Comparison of ENCODE assay signal across 9 mouse cellular contexts in genomic region chr6:128797936-128798771, GRCm38 (mm10). TPM values are rescaled to one million over a fixed set of nuclear protein-coding genes. Genes with fewer than 3 reads are reported as not detected.
DNase-seq lines count a peak whose midpoint lies in the region; ATAC-seq and TF ChIP-seq lines count a peak whose summit lies in the region.
"Had no signal": no experiment of that assay in that cellular context is flagged by ENCODE, and none has a peak within 500 bp of the region (broad histone marks: within the 10 kb centered on the region; RNA-seq: fewer than 3 reads in every experiment).

No protein-coding gene starts in this region.

- ATAC-seq in embryonic facial prominence, embryonic 12.5 days (ENCODE audit: insufficient number of reproducible peaks, insufficient read depth, low FRiP score, low TSS enrichment): no peak
- no peak for ATAC-seq in hindbrain, embryonic 13.5 days (ENCODE audit: low FRiP score)
- no peak for ATAC-seq in lung, embryonic 16.5 days (ENCODE audit: low read depth)

- WGBS in embryonic facial prominence, embryonic 12.5 days: 12% methylated on average over 15 of the region's 15 CpGs
- 10% methylated on average over 15 of the region's 15 CpGs for WGBS in hindbrain, embryonic 13.5 days
- 13% methylated on average over 15 of the region's 15 CpGs for WGBS in lung, embryonic 16.5 days

- no peak for TF ChIP-seq POLR2A in ES-Bruce4 (IDR thresholded peaks at IDR 0.05; ENCODE audit: insufficient read depth, low read length)

- H3K4me2 ChIP-seq in embryonic facial prominence, embryonic 12.5 days (replicated peaks): peak overlapping the region; percentile 58
- H3K4me2 ChIP-seq in hindbrain, embryonic 13.5 days: peak overlapping the region; percentile 59
- peak overlapping the region; percentile 71 for H3K4me2 ChIP-seq in lung, embryonic 16.5 days (ENCODE audit: low read depth, low read length)

- H3K27ac ChIP-seq in ES-Bruce4 (ENCODE audit: insufficient read depth, low read length): no peak overlapping the region; the same call in 1 of the 2 replicates
- peak overlapping the region; percentile 65; the same call in 1 of the 2 replicates for H3K27ac ChIP-seq in embryonic facial prominence, embryonic 12.5 days
- H3K27ac ChIP-seq in hindbrain, embryonic 13.5 days: peak overlapping the region; percentile 41
- H3K27ac ChIP-seq in lung, embryonic 16.5 days (ENCODE audit: low read length): peak overlapping the region; percentile 41; the same call in 1 of the 2 replicates

- no peaks in the 10 kb centered on the region for H3K36me3 ChIP-seq in ES-Bruce4 (ENCODE audit: control insufficient read depth, insufficient read depth, low read length, poor library complexity, severe bottlenecking)
- no peaks in the 10 kb centered on the region for H3K36me3 ChIP-seq in embryonic facial prominence, embryonic 12.5 days
- H3K36me3 ChIP-seq in hindbrain, embryonic 13.5 days: no peaks in the 10 kb centered on the region
- no peaks in the 10 kb centered on the region for H3K36me3 ChIP-seq in lung, embryonic 16.5 days (ENCODE audit: control insufficient read depth, insufficient read depth, low read length)

- DNase-seq in adrenal gland, adult (ENCODE audit: inconsistent age in 2 of 2, low spot score in 1 of 2): peak; percentile 24 to 60
- no peak for DNase-seq in adrenal gland, postnatal 10 days
- peak; percentile 62 for DNase-seq in retina, embryonic 14.5 days (ENCODE audit: low spot score)
- DNase-seq in urinary bladder, postnatal 4 days (ENCODE audit: low spot score in 2 of 2): no peak

- peak overlapping the region; percentile 22 for H3K9ac ChIP-seq in ES-Bruce4 (ENCODE audit: low read depth, poor library complexity, severe bottlenecking)
- H3K9ac ChIP-seq in embryonic facial prominence, embryonic 12.5 days: 0 out of 2 replicates have a peak overlapping the region, but pooled peaks have one; percentile 30
- peak overlapping the region; percentile 61 for H3K9ac ChIP-seq in hindbrain, embryonic 13.5 days
- peak overlapping the region; percentile 38 for H3K9ac ChIP-seq in lung, embryonic 16.5 days (ENCODE audit: low read length)

- H3K9me3 ChIP-seq in ES-Bruce4 (replicated peaks; ENCODE audit: control insufficient read depth, insufficient read depth, low read length, poor library complexity, severe bottlenecking): no peaks in the 10 kb centered on the region
- no peaks in the 10 kb centered on the region for H3K9me3 ChIP-seq in embryonic facial prominence, embryonic 12.5 days
- no peaks in the 10 kb centered on the region for H3K9me3 ChIP-seq in hindbrain, embryonic 13.5 days
- H3K9me3 ChIP-seq in lung, embryonic 16.5 days (ENCODE audit: control insufficient read depth, low read length): no peaks in the 10 kb centered on the region

- TF ChIP-seq EP300 in ES-Bruce4 (IDR thresholded peaks at IDR 0.05; ENCODE audit: insufficient read depth, low read depth, low read length): no peak

- no peaks in the 10 kb centered on the region for H3K4me1 ChIP-seq in ES-Bruce4 (ENCODE audit: control insufficient read depth, insufficient read depth, low read length)
- no peaks in the 10 kb centered on the region for H3K4me1 ChIP-seq in embryonic facial prominence, embryonic 12.5 days
- H3K4me1 ChIP-seq in hindbrain, embryonic 13.5 days (replicated peaks): peaks cover 11% of the 10 kb centered on the region
- H3K4me1 ChIP-seq in lung, embryonic 16.5 days (replicated peaks; ENCODE audit: control insufficient read depth, insufficient read depth, low read length): peaks cover 7% of the 10 kb centered on the region; the same call in 1 of the 2 replicates

- no peak for TF ChIP-seq CTCF in ES-Bruce4 (IDR thresholded peaks at IDR 0.05; ENCODE audit: low read depth, low read length)

- no peaks in the 10 kb centered on the region for H3K27me3 ChIP-seq in ES-Bruce4 (ENCODE audit: control insufficient read depth, insufficient read depth, low read length, poor library complexity, severe bottlenecking)
- no peaks in the 10 kb centered on the region for H3K27me3 ChIP-seq in embryonic facial prominence, embryonic 12.5 days
- H3K27me3 ChIP-seq in hindbrain, embryonic 13.5 days: no peaks in the 10 kb centered on the region
- H3K27me3 ChIP-seq in lung, embryonic 16.5 days (ENCODE audit: control insufficient read depth, insufficient read depth, low read depth, low read length): no peaks in the 10 kb centered on the region

- H3K4me3 ChIP-seq in ES-Bruce4 (ENCODE audit: low read depth, low read length): peak overlapping the region; percentile 48
- peak overlapping the region; percentile 61 for H3K4me3 ChIP-seq in embryonic facial prominence, embryonic 12.5 days
- H3K4me3 ChIP-seq in hindbrain, embryonic 13.5 days: peak overlapping the region; percentile 60
- H3K4me3 ChIP-seq in lung, embryonic 16.5 days (ENCODE audit: low read length): peak overlapping the region; percentile 67

RNA-seq across cellular contexts. Expression of gene Klrb1c, which starts 9.1 kb away (rescaled TPM):
- under 1 TPM; 0.54 to 0.55 TPM for total RNA-seq in adrenal gland, postnatal 10 days (2021)
- not detected in 2 replicates for polyA plus RNA-seq in ES-Bruce4 (2011; ENCODE audit: insufficient read depth, insufficient read length, low read depth, missing spikeins)
- polyA plus RNA-seq in embryonic facial prominence, embryonic 12.5 days (2016; fragmentation: Nextera tagmentation; extraction: Ambion mirVana): not detected in 2 replicates
- not detected in 2 replicates for polyA plus RNA-seq in hindbrain, embryonic 13.5 days (2015; fragmentation: Nextera tagmentation; extraction: Ambion mirVana)
- 0.25 and 0.33 TPM in 2 replicates for polyA plus RNA-seq in lung, embryonic 16.5 days (2015; fragmentation: Nextera tagmentation; extraction: Ambion mirVana)

RNA-seq across cellular contexts. Expression of gene Gm44511, which starts 28.0 kb away (rescaled TPM):
- total RNA-seq in adrenal gland, postnatal 10 days (2021): not detected
- not detected in 2 replicates for polyA plus RNA-seq in ES-Bruce4 (2011; ENCODE audit: insufficient read depth, insufficient read length, low read depth, missing spikeins)
- not detected in 2 replicates for polyA plus RNA-seq in embryonic facial prominence, embryonic 12.5 days (2016; fragmentation: Nextera tagmentation; extraction: Ambion mirVana)
- polyA plus RNA-seq in hindbrain, embryonic 13.5 days (2015; fragmentation: Nextera tagmentation; extraction: Ambion mirVana): not detected in 2 replicates
- not detected in 2 replicates for polyA plus RNA-seq in lung, embryonic 16.5 days (2015; fragmentation: Nextera tagmentation; extraction: Ambion mirVana)
- total RNA-seq: layer of hippocampus, postnatal 10 days had no signal

RNA-seq across cellular contexts. Expression of gene Klrb1b, which starts 28.0 kb away (rescaled TPM):
- total RNA-seq in adrenal gland, postnatal 10 days (2021): under 1 TPM; 0.33 to 0.72 TPM
- not detected in 2 replicates for polyA plus RNA-seq in ES-Bruce4 (2011; ENCODE audit: insufficient read depth, insufficient read length, low read depth, missing spikeins)
- polyA plus RNA-seq in embryonic facial prominence, embryonic 12.5 days (2016; fragmentation: Nextera tagmentation; extraction: Ambion mirVana): not detected in 2 replicates
- 0.08 TPM in 1 of 2 replicates, not detected in the other for polyA plus RNA-seq in hindbrain, embryonic 13.5 days (2015; fragmentation: Nextera tagmentation; extraction: Ambion mirVana)
- 0.29 and 0.33 TPM in 2 replicates for polyA plus RNA-seq in lung, embryonic 16.5 days (2015; fragmentation: Nextera tagmentation; extraction: Ambion mirVana)
- total RNA-seq: layer of hippocampus, postnatal 10 days had no signal

Comparison
In these comparisons a context has a peak if more than half of its experiments do, and no peak if none do; other contexts are left out.
1. DNase-seq: peak in adrenal gland, adult (2 of 2) and retina, embryonic 14.5 days (single experiment); none in adrenal gland, postnatal 10 days (single experiment) and urinary bladder, postnatal 4 days (0 of 2).
2. Peak in every context shown above with its lines, with median percentiles within 50 percentile points of each other: H3K4me3 ChIP-seq, H3K9ac ChIP-seq and H3K4me2 ChIP-seq.